In genomic region chr1:107584932-107585331, GRCm38 (mm10) we compare ENCODE assay signal across 21 mouse cellular contexts. TPM values are rescaled to one million over a fixed set of nuclear protein-coding genes. Genes with fewer than 3 reads are reported as not detected.
DNase-seq lines count a peak whose midpoint lies in the region; ATAC-seq and TF ChIP-seq lines count a peak whose summit lies in the region.
"Had no signal": no experiment of that assay in that cellular context is flagged by ENCODE, and none has a peak within 500 bp of the region (broad histone marks: within the 10 kb centered on the region; RNA-seq: fewer than 3 reads in every experiment).

No protein-coding gene starts in this region.

- H3K4me2 ChIP-seq in neural tube, embryonic 11.5 days (ENCODE audit: low read depth) = no peak overlapping the region
- no peak overlapping the region for H3K4me2 ChIP-seq in hindbrain, embryonic 14.5 days (replicated peaks)
- no peak overlapping the region for H3K4me2 ChIP-seq in midbrain, postnatal 0 days (ENCODE audit: low read depth, low read length, poor library complexity, severe bottlenecking)
- H3K4me2 ChIP-seq: embryonic facial prominence, embryonic 12.5 days; stomach, embryonic 15.5 days had no signal

- no peak overlapping the region for H3K9ac ChIP-seq in neural tube, embryonic 11.5 days (ENCODE audit: low read length)
- no peak overlapping the region for H3K9ac ChIP-seq in hindbrain, embryonic 14.5 days
- no peak overlapping the region for H3K9ac ChIP-seq in midbrain, postnatal 0 days (replicated peaks; ENCODE audit: low read length, poor library complexity, severe bottlenecking)
- H3K9ac ChIP-seq: embryonic facial prominence, embryonic 12.5 days; stomach, embryonic 15.5 days had no signal

- 88% methylated on average over 3 of the region's 3 CpGs for WGBS in neural tube, embryonic 11.5 days
- 58% methylated on average over 3 of the region's 3 CpGs for WGBS in hindbrain, embryonic 14.5 days
- 49% methylated on average over 3 of the region's 3 CpGs for WGBS in midbrain, postnatal 0 days

- TF ChIP-seq CTCF in midbrain, postnatal 0 days (IDR thresholded peaks at IDR 0.05) = no peak

- no peak overlapping the region for H3K4me3 ChIP-seq in neural tube, embryonic 11.5 days (ENCODE audit: low read depth, low read length)
- H3K4me3 ChIP-seq in hindbrain, embryonic 14.5 days (replicated peaks; ENCODE audit: low read length) = no peak overlapping the region
- no peak overlapping the region for H3K4me3 ChIP-seq in midbrain, postnatal 0 days (ENCODE audit: low read depth, low read length)
- H3K4me3 ChIP-seq: embryonic facial prominence, embryonic 12.5 days; gastrocnemius, adult 2 months; heart, embryonic 10.5 days; layer of hippocampus, adult 2 months; stomach, embryonic 15.5 days had no signal

- no peaks in the 10 kb centered on the region for H3K27me3 ChIP-seq in neural tube, embryonic 11.5 days (ENCODE audit: control insufficient read depth, insufficient read depth, low read length)
- H3K27me3 ChIP-seq in hindbrain, embryonic 14.5 days (ENCODE audit: control insufficient read depth, insufficient read depth, low read length) = no peaks in the 10 kb centered on the region
- H3K27me3 ChIP-seq in midbrain, postnatal 0 days (ENCODE audit: insufficient read depth, low read length) = no peaks in the 10 kb centered on the region
- H3K27me3 ChIP-seq: embryonic facial prominence, embryonic 12.5 days; stomach, embryonic 15.5 days had no signal

- H3K36me3 ChIP-seq in neural tube, embryonic 11.5 days (ENCODE audit: control insufficient read depth, insufficient read depth, low read length) = no peaks in the 10 kb centered on the region
- no peaks in the 10 kb centered on the region for H3K36me3 ChIP-seq in hindbrain, embryonic 14.5 days (replicated peaks; ENCODE audit: control insufficient read depth, insufficient read depth)
- H3K36me3 ChIP-seq in midbrain, postnatal 0 days (ENCODE audit: insufficient read depth, low read length) = no peaks in the 10 kb centered on the region
- H3K36me3 ChIP-seq: embryonic facial prominence, embryonic 12.5 days; heart, embryonic 10.5 days; stomach, embryonic 15.5 days had no signal

- H3K4me1 ChIP-seq in neural tube, embryonic 11.5 days (ENCODE audit: control insufficient read depth, insufficient read depth, low read length) = no peaks in the 10 kb centered on the region
- H3K4me1 ChIP-seq in hindbrain, embryonic 14.5 days (replicated peaks; ENCODE audit: control insufficient read depth, insufficient read depth, low read length) = no peaks in the 10 kb centered on the region
- H3K4me1 ChIP-seq in midbrain, postnatal 0 days (ENCODE audit: insufficient read depth, low read length) = no peaks in the 10 kb centered on the region
- H3K4me1 ChIP-seq: stomach, embryonic 15.5 days had no signal

- no peak overlapping the region for H3K27ac ChIP-seq in neural tube, embryonic 11.5 days (ENCODE audit: low read depth, low read length)
- H3K27ac ChIP-seq in hindbrain, embryonic 14.5 days = no peak overlapping the region
- no peak overlapping the region for H3K27ac ChIP-seq in midbrain, postnatal 0 days (ENCODE audit: low read depth, low read length)
- H3K27ac ChIP-seq: embryonic facial prominence, embryonic 12.5 days; gastrocnemius, adult 2 months; heart, embryonic 10.5 days; layer of hippocampus, adult 2 months; stomach, embryonic 15.5 days had no signal

- no peaks in the 10 kb centered on the region for H3K9me3 ChIP-seq in neural tube, embryonic 11.5 days (ENCODE audit: control insufficient read depth, low read length)
- no peaks in the 10 kb centered on the region for H3K9me3 ChIP-seq in hindbrain, embryonic 14.5 days (ENCODE audit: control insufficient read depth, low read length)
- H3K9me3 ChIP-seq in midbrain, postnatal 0 days (ENCODE audit: low read length) = no peaks in the 10 kb centered on the region
- H3K9me3 ChIP-seq: embryonic facial prominence, embryonic 12.5 days; heart, embryonic 10.5 days; stomach, embryonic 15.5 days had no signal

- DNase-seq in neural tube, embryonic 11.5 days (ENCODE audit: low spot score) = no peak
- DNase-seq in neural tube, embryonic 10.5 days (ENCODE audit: extremely low spot score, low spot score) = no peak
- no peak for DNase-seq in hindbrain, embryonic 14.5 days (ENCODE audit: low spot score)
- no peak for DNase-seq in midbrain, postnatal 0 days (ENCODE audit: low spot score)
- no peak for DNase-seq in urinary bladder, postnatal 25 days (ENCODE audit: low spot score)
- no peak for DNase-seq in adrenal gland, adult 18-20 months (ENCODE audit: low spot score in 2 of 2)
- DNase-seq: adrenal gland, adult 8-10 months; B cell, adult 2 months; cerebellum, adult 2 months; cerebellum, postnatal 25 days; gastrocnemius, adult 2 months; kidney, postnatal 25 days; lung, postnatal 4 days; thymus, adult 18-20 months had no signal

- ATAC-seq in neural tube, embryonic 11.5 days (ENCODE audit: insufficient read depth, low FRiP score, low TSS enrichment) = peak; percentile 23; the same call in 1 of the 2 replicates
- ATAC-seq in hindbrain, embryonic 14.5 days (ENCODE audit: low FRiP score) = peak; percentile 70
- peak; percentile 66 for ATAC-seq in midbrain, postnatal 0 days (ENCODE audit: low FRiP score)
- no peak for ATAC-seq in inflammation-experienced regulatory T-cells, adult 6 months
- ATAC-seq: intestine, embryonic 16.5 days had no signal

RNA-seq across cellular contexts. Expression of gene Serpinb8, which starts 4.9 kb away (rescaled TPM):
- 1.5 and 1.8 TPM in 2 replicates for polyA plus RNA-seq in neural tube, embryonic 11.5 days (2014; fragmentation: Nextera tagmentation; extraction: Ambion mirVana)
- polyA plus RNA-seq in hindbrain, embryonic 14.5 days (2014; fragmentation: Nextera tagmentation; extraction: Ambion mirVana) = 0.41 and 0.67 TPM in 2 replicates
- 0.33 and 0.52 TPM in 2 replicates for total RNA-seq in midbrain, postnatal 0 days (2014; rRNA removed)
- polyA plus RNA-seq in midbrain, postnatal 0 days (2015; fragmentation: Nextera tagmentation; extraction: Ambion mirVana) = 0.33 and 0.44 TPM in 2 replicates
- 1 to 10 TPM; 2.4 to 3.2 TPM for total RNA-seq in adrenal gland, adult 18-20 months (2021)
- under 1 TPM in 1 of 3 experiments, not detected in 2; 0.89 TPM for polyA plus RNA-seq in inflammation-experienced regulatory T-cells, adult 6 months (2017; shearing (Covaris generic))
- total RNA-seq: MEL had no signal
